Mouse (Mus musculus): ENCODE results near the gene Fkbp5.
A peak's percentile ranks its signal among the peaks of the same experiment; 100 is the strongest.
"Not testable (repeated sequence)": the region's sequence is repeated elsewhere in the genome, so short reads cannot be mapped to it uniquely, and the experiment has no call there.

Fkbp5 gene

DNA sequence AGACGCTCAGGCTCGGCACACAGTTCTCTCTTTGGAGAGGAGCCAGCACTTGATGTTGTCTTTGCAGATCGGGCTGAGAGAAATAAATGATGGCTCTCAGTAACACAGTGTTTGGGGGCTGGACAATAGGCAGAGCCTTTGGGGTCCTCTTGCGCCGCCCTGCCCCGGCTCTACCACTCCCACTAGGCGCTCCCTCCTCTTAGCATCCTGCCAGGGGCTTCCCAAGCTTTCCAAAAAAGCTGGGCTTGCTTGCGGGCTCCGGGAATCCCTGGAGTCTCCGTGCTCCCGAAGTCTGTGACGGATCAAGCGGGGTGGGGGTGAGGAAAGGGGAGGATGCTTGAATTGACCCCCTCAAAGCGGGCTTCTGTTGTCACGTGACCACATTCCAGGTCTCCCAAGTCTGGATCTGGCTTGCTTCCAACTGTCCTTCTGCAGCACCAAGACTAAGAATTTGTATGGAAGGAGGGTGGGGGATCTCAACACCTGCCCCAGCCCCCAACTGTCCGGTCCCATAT, at the start of gene Fkbp5:
TSS of gene Fkbp5 (minus strand) at position 87 of the 515 bp plus-strand sequence.
- DNase-seq, result peak in 1 of 2 experiments; percentile 38

- DNase-seq, result no peak
Observed at GRCm38 (mm10) chr17:28565181-28565580, 47.9 kb upstream of the Fkbp5 start.

- no peak for DNase-seq
Observed at GRCm38 (mm10) chr17:28561613-28562012, 44.3 kb upstream of the Fkbp5 start.

GRCm38 (mm10) chr17:28560598-28560997, 43.3 kb upstream of the Fkbp5 start, which contains the start of gene Clps:
Gene Clps (minus strand): TSS chr17:28560766.
- DNase-seq, result no peak

GRCm38 (mm10) chr17:28557772-28558171, 40.4 kb upstream of the Fkbp5 start:
- no peak for DNase-seq

GRCm38 (mm10) chr17:28556635-28557396, 39.5 kb upstream of the Fkbp5 start:
- no peak for DNase-seq

- not testable (repeated sequence) for DNase-seq
Observed at GRCm38 (mm10) chr17:28554021-28554420, 36.7 kb upstream of the Fkbp5 start.

- peak; percentile 59 to 63 for DNase-seq
Observed at GRCm38 (mm10) chr17:28553040-28553793, 35.9 kb upstream of the Fkbp5 start.

GRCm38 (mm10) chr17:28549111-28549510, 31.8 kb upstream of the Fkbp5 start, which contains the start of gene Clpsl2:
Gene Clpsl2 (plus strand): TSS chr17:28549411.
- no peak for DNase-seq

DNA sequence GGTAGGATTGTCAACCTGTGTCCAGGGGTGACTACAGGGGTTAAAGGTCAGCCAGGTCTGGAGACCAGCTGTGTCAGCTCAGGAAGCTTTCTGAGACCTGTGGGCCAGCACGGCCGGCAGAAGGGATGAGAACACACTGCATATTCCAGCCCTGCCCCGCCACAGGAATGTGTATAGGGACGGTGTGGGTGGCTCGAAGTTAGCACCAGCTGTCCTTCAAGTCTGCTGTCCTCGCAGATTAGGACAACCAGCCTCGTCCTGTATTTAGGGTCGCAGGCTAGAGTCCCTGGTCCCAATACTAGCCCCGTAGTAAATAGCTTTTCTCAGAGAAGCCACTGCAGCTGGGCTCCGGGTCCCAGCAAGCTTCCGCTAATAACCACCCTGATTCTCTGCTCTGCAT, 31.2 kb upstream of the Fkbp5 start:
- DNase-seq, result no peak

DNA sequence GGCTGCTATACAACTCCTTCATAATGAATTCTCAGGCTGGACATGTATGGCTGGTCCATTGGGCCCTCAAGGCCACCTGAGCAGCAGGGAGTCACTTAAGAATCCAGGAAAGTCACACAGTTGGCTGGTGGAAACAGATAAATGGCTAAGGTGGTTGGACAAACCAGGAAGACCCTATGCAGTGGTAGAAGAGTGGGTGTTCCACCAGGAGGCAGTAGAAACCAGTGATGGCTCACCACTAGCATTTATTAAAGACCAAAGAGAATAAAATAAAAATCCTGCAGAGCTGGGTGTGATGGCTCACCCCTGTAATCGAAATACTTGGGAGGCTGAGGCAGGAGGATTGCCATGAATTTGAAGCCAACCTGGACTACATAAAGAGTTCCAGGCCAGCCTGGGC, 29.6 kb upstream of the Fkbp5 start:
- DNase-seq, result no peak

- DNase-seq, result no peak
Observed at GRCm38 (mm10) chr17:28537881-28538280, 20.6 kb upstream of the Fkbp5 start.

GRCm38 (mm10) chr17:28533327-28533726, 16.0 kb upstream of the Fkbp5 start:
- DNase-seq, result no peak

GRCm38 (mm10) chr17:28532557-28532956, 15.2 kb upstream of the Fkbp5 start:
- DNase-seq, result no peak

DNA sequence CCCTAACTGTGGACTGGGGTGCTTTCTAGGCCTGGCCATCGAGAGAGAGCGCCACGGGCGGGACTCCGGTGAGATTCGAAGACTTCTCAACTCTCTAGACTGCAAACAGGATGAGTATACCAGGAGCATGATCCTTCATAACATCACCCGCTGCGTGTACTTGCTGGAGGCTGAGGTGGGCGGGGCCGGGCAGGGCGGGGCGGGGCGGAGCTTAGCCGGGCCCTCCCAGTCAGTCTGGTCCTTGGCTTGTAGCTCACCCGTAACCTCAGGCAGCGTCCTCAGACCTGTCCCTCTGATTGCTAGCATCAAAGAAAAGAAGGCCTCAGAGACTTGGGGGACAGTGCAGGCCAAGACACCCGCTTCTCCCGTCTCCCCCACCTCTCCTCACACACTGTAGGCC, 14.6 kb upstream of the Fkbp5 start:
- no peak for DNase-seq

- no peak for DNase-seq
Observed at GRCm38 (mm10) chr17:28530506-28530905, 13.2 kb upstream of the Fkbp5 start, which contains the start of gene Armc12. Gene Armc12 (plus strand): TSS chr17:28530806.

DNA sequence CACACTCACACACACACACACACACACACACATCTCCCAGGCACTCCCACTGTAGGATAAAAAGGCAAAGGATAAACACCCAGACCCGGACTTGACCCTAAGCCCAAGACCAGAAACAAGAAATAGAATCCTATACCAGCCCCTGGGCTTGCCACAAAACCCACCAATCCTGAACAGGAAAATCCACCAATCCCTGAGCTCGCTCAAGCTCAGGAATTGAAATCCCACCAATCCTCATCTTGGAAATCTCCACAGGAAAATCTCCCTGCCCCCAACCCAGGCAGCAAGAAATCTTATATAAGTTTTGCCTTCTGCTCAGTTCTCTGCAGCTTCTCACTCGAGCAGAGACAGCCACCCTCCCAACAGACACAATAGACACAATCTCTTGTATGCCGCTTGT, 11.8 kb upstream of the Fkbp5 start:
- DNase-seq, result no peak

- DNase-seq, result peak; percentile 81 to 89
Observed at GRCm38 (mm10) chr17:28528043-28528351, 10.7 kb upstream of the Fkbp5 start.

- peak in 1 of 2 experiments; percentile 5 for DNase-seq
Observed at GRCm38 (mm10) chr17:28527184-28528042, 10.1 kb upstream of the Fkbp5 start.

DNA sequence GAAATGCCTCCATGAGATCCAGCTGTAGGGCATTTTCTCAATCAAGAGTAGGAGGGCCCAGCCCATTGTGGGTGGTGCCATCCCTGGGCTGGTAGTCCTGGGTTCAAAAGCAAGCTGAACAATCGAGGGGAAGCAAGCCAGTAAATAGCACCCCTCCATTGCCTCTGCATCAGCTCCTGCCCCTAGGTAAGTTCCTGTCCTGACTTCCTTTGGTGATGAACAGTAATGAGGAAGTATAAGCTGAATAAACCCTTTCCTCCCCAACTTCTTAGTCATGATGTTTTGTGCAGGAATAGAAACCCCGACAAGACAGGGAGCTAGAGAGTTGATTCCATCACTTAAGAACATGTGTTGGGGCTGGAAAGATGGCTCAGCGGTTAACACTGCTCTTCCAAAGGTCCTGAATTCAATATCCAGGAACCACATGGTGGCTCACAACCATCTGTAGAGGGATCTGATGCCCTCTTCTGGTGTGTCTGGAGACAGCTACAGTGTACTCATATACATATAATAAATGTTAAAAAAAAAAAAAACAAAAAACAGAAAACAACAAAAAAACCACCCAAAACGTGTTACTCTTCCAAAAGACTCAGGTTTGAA, 7.6 kb upstream of the Fkbp5 start:
- DNase-seq, result peak in 1 of 2 experiments; percentile 7

GRCm38 (mm10) chr17:28524009-28524695, 6.8 kb upstream of the Fkbp5 start:
- peak in 1 of 2 experiments; percentile 19 for DNase-seq
